Mouse (Mus musculus) layer of hippocampus, postnatal 36 days (tissue): ENCODE data around the gene Slc50a1. TPM values are rescaled to one million over a fixed set of nuclear protein-coding genes. Genes with fewer than 3 reads are reported as not detected.

ENCODE experiments used
- DNase-seq, 2 experiments: peaks; one replicate each; pipeline ENCODE4 v3.0.0; 2022
- total RNA-seq, 2 experiments: library from RNA; stranded (reverse); gene quantifications; 2 replicates each; pipeline ENCODE4 v1.2.3; 2021

Slc50a1 gene
- total RNA-seq, 2 experiments from 2014 or later = 44.0 to 47.1 TPM

GRCm38 (mm10) chr3:89262417-89262816 lies 8.0 kb downstream of the Slc50a1 start:
- no peak for DNase-seq

DNA sequence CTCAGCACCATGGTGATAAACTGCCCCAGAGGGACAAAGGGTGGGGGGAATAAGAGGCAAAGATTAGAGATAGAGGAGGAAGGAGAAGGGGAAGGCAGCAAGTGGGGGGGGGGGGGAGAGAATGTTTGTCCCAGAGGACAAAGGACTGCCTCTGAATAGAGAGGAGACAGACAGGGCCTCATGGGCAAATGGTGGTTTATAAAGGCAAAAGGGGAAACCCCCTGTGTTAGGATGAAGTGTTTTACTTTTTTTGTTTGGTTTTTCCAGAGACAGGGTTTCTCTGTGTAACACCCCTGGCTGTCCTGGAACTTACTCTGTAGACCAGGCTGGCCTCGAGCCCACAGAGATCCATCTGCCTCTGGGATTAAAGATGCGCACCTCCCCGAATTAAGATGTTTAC lies 10.2 kb downstream of the Slc50a1 start:
- DNase-seq = no peak

- no peak for DNase-seq
These were observed 11.3 kb downstream of the Slc50a1 start, which contains the start of gene Dpm3 for GRCm38 (mm10) chr3:89259076-89259475. TSS of gene Dpm3 (plus strand) at chr3:89259358.

GRCm38 (mm10) chr3:89256177-89256576 lies 14.2 kb downstream of the Slc50a1 start:
- DNase-seq = no peak

DNA sequence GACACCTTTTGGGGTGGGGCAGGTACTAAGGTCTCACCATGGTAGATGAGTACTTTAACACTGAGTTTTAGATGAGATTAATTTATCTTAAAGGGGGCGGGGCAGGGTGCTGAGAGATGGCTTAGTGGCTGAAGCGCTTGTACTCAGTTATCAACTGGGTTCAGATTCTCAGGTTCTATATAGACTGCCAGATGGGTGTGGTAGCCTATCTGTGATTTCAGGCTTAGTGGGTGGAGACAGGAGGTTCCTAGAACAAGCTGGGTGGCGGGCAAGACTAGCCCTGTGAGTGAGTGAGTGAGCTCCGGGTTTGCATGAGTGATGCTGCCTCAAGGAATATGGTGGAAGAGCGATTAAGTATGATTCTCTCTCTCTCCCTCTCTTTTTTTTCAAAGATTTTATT lies 15.4 kb downstream of the Slc50a1 start:
- no peak for DNase-seq

DNA sequence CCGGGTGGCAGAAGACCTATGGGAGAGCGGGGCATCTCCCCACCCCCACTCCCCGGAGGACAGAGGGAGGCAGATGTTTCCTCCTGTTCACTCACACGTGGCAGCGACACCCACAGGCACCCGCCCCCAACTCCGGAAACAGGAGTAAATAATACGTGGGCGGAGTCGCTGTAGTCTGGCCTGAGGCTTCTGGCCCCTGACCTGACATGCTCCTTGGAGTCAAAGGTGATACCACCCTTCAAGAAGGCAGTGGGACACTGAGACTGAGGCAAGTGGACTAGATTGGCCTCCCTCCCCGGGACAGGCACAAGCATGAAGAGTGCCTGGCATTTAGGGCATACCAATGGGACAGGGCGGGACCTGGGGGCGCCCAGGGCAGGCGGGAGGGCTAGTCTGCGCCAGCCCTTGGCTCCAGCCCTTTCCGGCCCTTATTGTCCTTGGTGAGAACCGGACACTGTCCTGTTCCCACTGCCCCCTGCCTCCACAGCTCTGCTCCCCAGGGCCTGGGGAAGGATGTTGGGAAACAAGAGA lies 18.9 kb downstream of the Slc50a1 start:
- no peak for DNase-seq

GRCm38 (mm10) chr3:89250435-89251040 lies 19.8 kb downstream of the Slc50a1 start:
- no peak for DNase-seq

DNA sequence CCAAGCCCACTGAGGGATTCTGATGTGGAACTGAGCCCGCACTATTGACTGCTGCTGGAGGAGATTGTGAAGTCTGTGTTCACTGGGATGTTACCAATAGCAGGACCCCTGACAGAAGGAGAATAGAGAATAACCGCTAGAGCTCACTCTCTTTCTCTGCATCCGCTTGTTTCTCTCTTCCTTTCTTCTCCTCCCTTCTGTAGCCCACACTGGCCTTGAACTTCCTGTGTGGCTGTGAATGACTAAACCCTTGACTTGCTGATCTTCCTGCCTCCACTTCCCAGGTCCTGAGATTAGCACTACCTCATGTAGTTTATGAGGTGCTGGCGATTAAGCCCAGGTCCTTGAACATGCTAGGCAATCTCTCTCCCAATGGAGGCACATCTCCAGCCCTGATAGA lies 22.9 kb downstream of the Slc50a1 start:
- DNase-seq = no peak

DNA sequence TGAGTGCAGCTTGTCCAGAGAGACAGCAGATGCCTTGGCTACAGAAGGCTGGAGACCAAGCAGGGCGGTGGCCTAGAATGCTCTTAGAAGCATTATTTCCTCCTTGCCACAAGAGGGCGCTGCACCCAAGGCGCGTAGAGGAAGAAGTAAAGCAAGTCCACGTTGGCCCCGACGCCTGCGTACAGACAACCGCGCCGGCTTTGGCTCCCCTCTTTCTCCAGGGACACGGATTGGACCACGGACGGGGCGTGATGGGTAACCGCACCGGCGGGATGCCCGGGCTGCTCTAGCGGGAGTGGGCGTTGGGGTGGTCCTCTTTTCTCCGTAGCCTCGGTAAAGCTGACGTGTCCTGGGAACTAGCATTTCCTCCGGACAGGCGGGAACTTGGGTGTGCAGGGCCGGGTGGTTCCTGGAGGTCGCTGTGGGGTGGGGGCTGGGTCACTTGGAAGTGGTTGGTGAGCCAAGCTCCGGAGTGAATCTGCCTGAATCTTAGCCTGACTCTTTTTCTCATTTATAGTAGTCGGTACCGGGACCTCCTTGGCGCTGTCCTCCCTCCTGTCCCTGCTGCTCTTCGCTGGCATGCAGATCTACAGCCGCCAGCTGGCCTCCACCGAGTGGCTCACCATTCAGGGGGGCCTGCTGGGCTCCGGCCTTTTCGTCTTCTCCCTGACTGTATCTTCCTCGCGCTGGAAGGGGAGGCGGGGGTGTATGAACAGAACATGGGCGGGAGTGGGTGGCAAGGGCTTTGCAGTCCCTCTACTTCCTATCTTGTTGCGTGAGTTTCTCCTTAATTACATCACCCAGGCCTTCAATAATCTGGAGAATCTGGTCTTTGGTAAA lies 23.9 kb downstream of the Slc50a1 start, which contains the start of gene Trim46:
Gene Trim46, minus strand, starts transcription at position 49 of the 840 bp plus-strand sequence.
- peak; percentile 89 to 90 for DNase-seq

GRCm38 (mm10) chr3:89245688-89246171 lies 24.6 kb downstream of the Slc50a1 start, which contains the start of gene Krtcap2:
TSS of gene Krtcap2 (plus strand) at chr3:89245966.
- DNase-seq = peak; percentile 70 to 77

- peak in 1 of 2 experiments; percentile 59 for DNase-seq
These were observed 25.2 kb downstream of the Slc50a1 start for GRCm38 (mm10) chr3:89244982-89245687.

DNA sequence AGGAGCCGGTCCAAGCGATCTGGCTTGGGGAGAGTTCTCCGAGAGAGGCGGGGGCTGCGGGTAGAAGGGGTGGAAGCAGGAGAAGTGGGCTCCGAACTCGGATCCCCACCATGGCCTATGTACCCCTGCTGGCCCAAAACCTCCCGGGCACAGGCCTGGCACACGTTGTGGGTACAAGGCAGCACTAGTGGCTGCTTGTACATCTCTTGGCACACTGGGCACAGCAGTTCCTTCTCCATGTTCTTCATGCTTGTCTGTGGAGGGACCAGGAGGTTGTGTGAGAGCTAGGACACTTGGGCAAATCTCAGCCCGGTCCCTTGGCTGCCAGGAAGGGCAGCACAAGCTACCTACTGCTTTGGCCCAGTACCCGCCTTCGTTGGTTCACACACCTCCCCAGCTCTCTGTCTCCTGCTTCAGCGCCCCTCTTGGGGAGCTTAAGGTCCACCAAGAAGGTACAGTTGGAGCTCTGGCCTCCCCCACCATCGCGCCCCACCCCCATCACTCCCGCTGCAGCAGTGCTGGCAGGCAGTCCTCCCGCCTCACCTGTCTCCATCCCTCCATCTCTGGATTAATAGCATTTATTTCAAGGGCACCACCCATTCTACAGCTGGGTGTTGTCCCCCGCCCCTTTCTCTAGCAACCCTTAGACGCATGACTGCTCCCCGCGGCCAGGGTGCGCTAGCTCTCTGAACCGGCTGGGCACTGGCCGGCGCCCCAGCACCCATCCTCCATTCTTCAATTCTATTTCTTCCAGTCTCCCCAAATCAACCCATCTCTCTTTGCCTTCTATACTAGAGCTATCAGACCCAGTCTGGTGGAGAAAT lies 26.0 kb downstream of the Slc50a1 start:
- DNase-seq = no peak

- no peak for DNase-seq
These were observed 26.8 kb downstream of the Slc50a1 start for GRCm38 (mm10) chr3:89243609-89244008.

DNA sequence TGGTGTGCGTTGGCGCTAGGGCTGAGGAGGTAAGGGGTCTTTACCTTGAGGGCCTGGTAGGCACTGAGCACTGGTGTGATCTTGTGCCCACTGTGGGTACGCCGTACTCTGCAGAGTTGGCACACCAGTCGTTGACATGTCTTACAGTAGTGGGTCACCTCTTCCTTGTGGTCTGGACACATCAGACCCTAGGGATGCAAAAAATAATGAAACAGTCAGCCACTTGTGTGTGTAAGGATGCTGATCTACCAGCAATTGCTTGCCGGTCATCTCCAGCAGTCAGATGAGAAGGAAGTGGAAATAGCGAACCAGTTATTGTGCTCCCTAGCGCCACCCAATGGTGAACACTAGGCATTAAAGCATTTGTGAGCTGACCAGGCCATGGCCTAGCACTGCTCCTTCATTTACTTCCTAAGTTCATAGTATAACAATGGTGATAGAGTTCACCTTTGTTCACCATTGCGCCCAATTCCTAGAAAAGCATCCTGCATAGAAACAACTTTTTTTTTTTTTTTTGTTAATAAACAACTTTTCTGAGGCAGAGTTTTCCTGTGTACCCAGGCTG lies 28.0 kb downstream of the Slc50a1 start:
- DNase-seq = no peak

GRCm38 (mm10) chr3:89238494-89238893 lies 31.9 kb downstream of the Slc50a1 start:
- no peak for DNase-seq

- DNase-seq = no peak
These were observed 32.7 kb downstream of the Slc50a1 start for GRCm38 (mm10) chr3:89237682-89238081.

DNA sequence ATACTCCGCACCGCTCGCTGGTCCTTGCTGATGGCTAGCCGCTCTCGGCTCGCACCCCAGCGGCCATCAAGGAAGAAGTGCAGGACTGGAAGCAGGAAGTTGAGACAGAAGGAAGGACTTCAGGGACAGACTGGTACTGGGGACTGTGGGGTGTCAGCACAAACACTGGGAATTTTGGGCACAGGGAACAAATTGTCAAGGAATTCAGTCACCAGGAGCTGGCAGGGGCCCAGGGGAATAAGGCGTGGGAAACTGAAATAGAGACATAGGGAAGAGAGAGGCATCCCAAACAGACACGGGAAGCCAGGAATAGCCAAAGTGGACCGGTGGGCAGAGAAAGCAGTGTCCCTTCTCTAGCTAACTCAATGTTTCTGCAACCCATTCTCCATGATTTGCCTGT lies 33.9 kb downstream of the Slc50a1 start:
- no peak for DNase-seq

- no peak for DNase-seq
These were observed 36.7 kb downstream of the Slc50a1 start for GRCm38 (mm10) chr3:89233562-89234110.

- no peak for DNase-seq
These were observed 37.8 kb downstream of the Slc50a1 start for GRCm38 (mm10) chr3:89232614-89233013.

DNA sequence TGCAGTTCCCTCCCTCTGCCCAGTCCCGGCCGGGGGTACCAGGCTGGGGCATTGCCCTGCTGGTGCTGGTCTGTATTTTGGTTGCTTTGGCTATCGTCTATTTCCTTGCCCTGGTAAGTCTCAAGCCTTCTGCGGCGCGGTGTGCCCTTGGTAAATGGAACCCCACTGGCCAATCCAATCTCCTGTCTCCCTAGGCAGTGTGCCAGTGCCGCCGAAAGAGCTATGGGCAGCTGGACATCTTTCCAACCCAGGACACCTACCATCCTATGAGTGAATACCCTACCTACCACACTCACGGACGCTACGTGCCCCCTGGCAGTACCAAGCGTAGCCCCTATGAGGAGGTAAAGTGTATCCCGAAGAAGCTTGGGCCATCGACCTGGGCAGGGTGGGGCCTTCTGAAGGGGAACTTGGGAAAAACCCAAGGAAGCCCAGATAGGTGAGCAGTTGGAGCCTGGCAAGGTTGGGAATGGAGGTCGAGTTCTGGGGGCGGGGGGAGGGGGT lies 38.5 kb downstream of the Slc50a1 start:
- no peak for DNase-seq

DNA sequence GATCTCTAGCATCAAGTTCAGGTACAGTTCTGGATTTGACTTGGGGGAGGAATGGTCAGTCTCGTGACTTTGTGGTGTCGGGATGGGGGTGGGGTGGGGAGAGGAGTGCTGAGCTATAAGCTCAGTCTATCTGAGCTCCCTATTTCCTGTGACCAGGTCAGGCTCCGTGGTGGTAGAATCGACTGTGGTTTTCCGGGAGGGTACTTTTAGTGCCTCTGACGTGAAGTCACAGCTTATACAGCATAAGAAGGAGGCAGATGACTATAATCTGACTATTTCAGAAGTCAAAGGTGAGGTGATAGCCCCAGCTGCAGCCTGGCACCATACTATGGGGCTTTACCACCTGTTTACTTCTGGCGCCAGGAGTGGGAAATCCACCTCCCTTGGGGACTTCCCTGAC lies 39.0 kb downstream of the Slc50a1 start:
- DNase-seq = no peak
